Mouse (Mus musculus): ENCODE data around the gene Mcpt8.

GRCm38 (mm10) chr14:56086711-56087110 lies 1.6 kb upstream of the Mcpt8 start:
- TF ChIP-seq CTCF (IDR thresholded peaks at IDR 0.05; ENCODE audit: low read depth) (no peak), EP300 (IDR thresholded peaks at IDR 0.05; ENCODE audit: low read depth) (no peak)
